Mouse (Mus musculus) ES-Bruce4 (cell line): ENCODE measurements around the gene Ift81.

Experiments
- CTCF ChIP-seq: IDR thresholded peaks from one replicate; pipeline ENCODE4 v1.8.1; 2011; ENCODE audit warnings: low read depth, low read length
- EP300 ChIP-seq: IDR thresholded peaks from 2 replicates; pipeline ENCODE4 v1.6.1; 2011; ENCODE audit warnings: low read depth, low read length; ENCODE audit not compliant: insufficient read depth
- POLR2A ChIP-seq: IDR thresholded peaks from one replicate; pipeline ENCODE4 v1.8.1; 2011; ENCODE audit warnings: low read length; ENCODE audit not compliant: insufficient read depth

DNA sequence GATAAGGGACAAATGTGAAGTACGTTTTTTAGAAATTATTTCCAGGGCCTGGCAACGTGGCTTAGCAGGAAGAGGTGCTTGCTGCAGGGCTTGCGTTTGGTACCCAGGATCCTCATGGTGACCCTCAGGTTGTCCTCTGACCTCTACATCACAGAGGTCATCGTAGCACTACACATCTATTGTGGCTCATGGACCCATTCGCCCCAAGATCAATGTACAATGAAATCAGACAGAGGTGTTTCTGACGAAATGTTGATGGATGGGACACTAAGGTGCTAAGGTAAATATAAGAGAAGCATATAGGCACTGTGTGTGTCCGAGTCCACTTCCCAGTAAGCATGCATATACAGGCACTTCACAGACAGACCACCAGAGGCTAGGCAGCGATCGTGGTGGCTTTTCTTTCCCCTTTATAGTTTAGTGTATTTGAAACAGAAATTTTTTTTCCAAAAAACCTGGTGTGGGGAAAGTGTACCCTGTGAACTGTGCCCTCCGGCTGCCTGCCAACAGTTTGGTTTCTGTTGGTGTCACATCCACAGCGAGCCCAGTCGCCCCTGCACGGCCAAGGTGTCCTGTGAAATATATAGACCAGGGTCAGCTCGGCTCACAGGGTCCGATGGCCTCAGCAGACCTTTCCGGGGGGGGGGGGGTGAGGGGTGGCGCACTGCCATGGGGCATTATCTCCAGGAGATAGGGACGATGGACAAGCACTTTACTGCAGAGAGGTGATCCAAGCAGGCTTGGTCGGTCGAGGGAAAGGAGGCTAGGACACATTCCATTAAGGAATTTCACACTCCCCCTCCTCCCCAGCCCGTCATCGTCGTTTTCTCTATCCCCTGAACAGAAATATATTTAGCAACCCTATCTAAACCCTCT is 93.8 kb downstream of the Ift81 start:
- TF ChIP-seq CTCF (no peak), POLR2A (no peak), EP300 (no peak)
